ENCODE assay signal across 10 mouse cellular contexts in the genomic region with DNA sequence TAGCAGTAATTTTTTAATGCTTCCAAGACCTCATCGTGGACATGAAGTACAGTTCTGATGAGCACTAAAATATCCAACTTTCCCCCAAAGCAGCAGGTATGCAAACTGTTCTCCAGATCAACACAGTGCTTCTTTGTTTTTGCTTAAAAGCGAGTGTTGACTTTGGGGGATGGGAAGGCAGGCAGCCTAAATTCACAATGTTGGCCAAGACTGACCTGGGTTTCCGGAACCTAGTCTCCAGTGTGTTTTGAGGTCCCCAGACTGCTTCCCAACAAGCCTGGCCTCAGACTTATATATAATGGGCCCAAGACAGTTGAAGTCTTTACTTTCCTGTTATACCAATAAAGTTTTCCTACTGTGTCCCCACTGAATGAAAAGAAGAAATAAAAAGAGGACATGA.
DNase-seq lines count a peak whose midpoint lies in the region; ATAC-seq and TF ChIP-seq lines count a peak whose summit lies in the region.
"Had no signal": no experiment of that assay in that cellular context is flagged by ENCODE, and none has a peak within 500 bp of the region (broad histone marks: within the 10 kb centered on the region; RNA-seq: fewer than 3 reads in every experiment).

No protein-coding gene starts in this region.

- no peaks in the 10 kb centered on the region for H3K9me3 ChIP-seq in heart, embryonic 11.5 days (replicated peaks; ENCODE audit: control insufficient read depth, low read length)
- no peaks in the 10 kb centered on the region for H3K9me3 ChIP-seq in liver, embryonic 11.5 days (ENCODE audit: control insufficient read depth, low read length)
- H3K9me3 ChIP-seq in embryonic facial prominence, embryonic 12.5 days, result no peaks in the 10 kb centered on the region
- H3K9me3 ChIP-seq in liver, postnatal 0 days (ENCODE audit: low read length), result no peaks in the 10 kb centered on the region

- peak overlapping the region; percentile 66 for H3K27ac ChIP-seq in heart, embryonic 11.5 days (ENCODE audit: low read depth, low read length)
- 0 out of 2 replicates have a peak overlapping the region, but pooled peaks have one; percentile 8 for H3K27ac ChIP-seq in liver, embryonic 11.5 days (ENCODE audit: low read depth, low read length)
- H3K27ac ChIP-seq in embryonic facial prominence, embryonic 12.5 days, result peak overlapping the region; percentile 77
- peak overlapping the region; percentile 44; the same call in 1 of the 2 replicates for H3K27ac ChIP-seq in liver, postnatal 0 days (ENCODE audit: low read depth)

- WGBS in heart, embryonic 11.5 days (ENCODE audit: insufficient replicate concordance), result 60% methylated on average over 3 of the region's 3 CpGs
- WGBS in liver, embryonic 11.5 days, result 71% methylated on average over 3 of the region's 3 CpGs
- 22% methylated on average over 3 of the region's 3 CpGs for WGBS in embryonic facial prominence, embryonic 12.5 days
- 59% methylated on average over 3 of the region's 3 CpGs for WGBS in liver, postnatal 0 days (ENCODE audit: insufficient replicate concordance)

- H3K4me2 ChIP-seq in heart, embryonic 11.5 days, result no peak overlapping the region
- no peak overlapping the region for H3K4me2 ChIP-seq in liver, embryonic 11.5 days
- no peak overlapping the region for H3K4me2 ChIP-seq in embryonic facial prominence, embryonic 12.5 days (replicated peaks)
- H3K4me2 ChIP-seq in liver, postnatal 0 days (ENCODE audit: low read depth, low read length), result no peak overlapping the region

- H3K9ac ChIP-seq in heart, embryonic 11.5 days (ENCODE audit: low read depth, low read length), result no peak overlapping the region
- no peak overlapping the region for H3K9ac ChIP-seq in liver, embryonic 11.5 days (ENCODE audit: low read depth, low read length)
- no peak overlapping the region for H3K9ac ChIP-seq in embryonic facial prominence, embryonic 12.5 days
- no peak overlapping the region for H3K9ac ChIP-seq in liver, postnatal 0 days (replicated peaks)

- H3K27me3 ChIP-seq in heart, embryonic 11.5 days (ENCODE audit: control insufficient read depth, insufficient read depth, low read length), result no peaks in the 10 kb centered on the region
- H3K27me3 ChIP-seq in liver, embryonic 11.5 days (replicated peaks; ENCODE audit: control insufficient read depth, insufficient read depth, low read length), result no peaks in the 10 kb centered on the region
- H3K27me3 ChIP-seq in embryonic facial prominence, embryonic 12.5 days, result no peaks in the 10 kb centered on the region
- no peaks in the 10 kb centered on the region for H3K27me3 ChIP-seq in liver, postnatal 0 days (ENCODE audit: insufficient read depth, low read length)

- ATAC-seq in heart, embryonic 11.5 days (replicated peaks; ENCODE audit: insufficient number of reproducible peaks, low FRiP score, low TSS enrichment), result no peak
- no peak for ATAC-seq in liver, embryonic 11.5 days (replicated peaks; ENCODE audit: low FRiP score)
- ATAC-seq in embryonic facial prominence, embryonic 12.5 days (ENCODE audit: insufficient number of reproducible peaks, insufficient read depth, low FRiP score, low TSS enrichment), result no peak
- peak; percentile 43 for ATAC-seq in liver, postnatal 0 days

- no peaks in the 10 kb centered on the region for H3K36me3 ChIP-seq in heart, embryonic 11.5 days (ENCODE audit: control insufficient read depth, insufficient read depth, low read length)
- H3K36me3 ChIP-seq in liver, embryonic 11.5 days (ENCODE audit: control insufficient read depth, insufficient read depth, low read length), result no peaks in the 10 kb centered on the region
- no peaks in the 10 kb centered on the region for H3K36me3 ChIP-seq in embryonic facial prominence, embryonic 12.5 days
- H3K36me3 ChIP-seq in liver, postnatal 0 days (replicated peaks; ENCODE audit: insufficient read depth, low read length), result no peaks in the 10 kb centered on the region

- H3K4me1 ChIP-seq in heart, embryonic 11.5 days (ENCODE audit: control insufficient read depth, insufficient read depth, low read length), result peaks cover 19% of the 10 kb centered on the region
- H3K4me1 ChIP-seq in liver, embryonic 11.5 days (replicated peaks; ENCODE audit: control insufficient read depth, insufficient read depth, low read length), result peaks cover 15% of the 10 kb centered on the region
- peaks cover 37% of the 10 kb centered on the region for H3K4me1 ChIP-seq in embryonic facial prominence, embryonic 12.5 days
- peaks cover 23% of the 10 kb centered on the region for H3K4me1 ChIP-seq in liver, postnatal 0 days (ENCODE audit: insufficient read depth)

- no peak for TF ChIP-seq CTCF in liver, postnatal 0 days (IDR thresholded peaks at IDR 0.05; ENCODE audit: low read depth)

- TF ChIP-seq EP300 in liver, postnatal 0 days (IDR thresholded peaks at IDR 0.05; ENCODE audit: low read depth), result no peak

- H3K4me3 ChIP-seq in heart, embryonic 11.5 days (ENCODE audit: low read depth, low read length), result no peak overlapping the region
- H3K4me3 ChIP-seq in liver, embryonic 11.5 days (ENCODE audit: low read depth, low read length), result no peak overlapping the region
- no peak overlapping the region for H3K4me3 ChIP-seq in embryonic facial prominence, embryonic 12.5 days
- H3K4me3 ChIP-seq in liver, postnatal 0 days (ENCODE audit: low read depth, low read length), result no peak overlapping the region
- H3K4me3 ChIP-seq: erythroblast, embryonic 14.5 days had no signal

- no peak for DNase-seq in heart, adult 8-10 months (ENCODE audit: low spot score)
- no peak for DNase-seq in liver, embryonic 11.5 days (ENCODE audit: low spot score)
- no peak for DNase-seq in liver
- no peak for DNase-seq in liver, postnatal 0 days
- DNase-seq in spleen, postnatal 4 days (ENCODE audit: low spot score in 2 of 2), result no peak
- DNase-seq in frontal cortex, postnatal 25 days (ENCODE audit: low spot score in 2 of 2), result no peak
- DNase-seq: thymus, adult 2 months had no signal

Comparison
In these comparisons a context has a peak if more than half of its experiments do, and no peak if none do; other contexts are left out.
1. H3K27ac ChIP-seq: peak in every context shown above with its lines; median percentile 77 in embryonic facial prominence, embryonic 12.5 days; 66 in heart, embryonic 11.5 days; 44 in liver, postnatal 0 days; 8 in liver, embryonic 11.5 days.